Comparison of ENCODE assay signal across 8 mouse cellular contexts in genomic region chr11:80153857-80154495, GRCm38 (mm10). TPM values are rescaled to one million over a fixed set of nuclear protein-coding genes. Genes with fewer than 3 reads are reported as not detected.
DNase-seq lines count a peak whose midpoint lies in the region; ATAC-seq and TF ChIP-seq lines count a peak whose summit lies in the region.

TSS of gene Adap2 (plus strand) at chr11:80154105.

- peaks cover 26% of the 10 kb centered on the region for H3K27me3 ChIP-seq in hindbrain, embryonic 11.5 days (ENCODE audit: control insufficient read depth, insufficient read depth, low read length)
- H3K27me3 ChIP-seq in lung, postnatal 0 days (replicated peaks; ENCODE audit: insufficient read depth, low read length), result peaks cover 6% of the 10 kb centered on the region; the same call in 1 of the 2 replicates

- H3K4me1 ChIP-seq in hindbrain, embryonic 11.5 days (replicated peaks; ENCODE audit: control insufficient read depth, insufficient read depth, low read length), result no peaks in the 10 kb centered on the region
- 0 out of 2 replicates have a peak, but pooled peaks cover 3% of the 10 kb centered on the region for H3K4me1 ChIP-seq in lung, postnatal 0 days (ENCODE audit: insufficient read depth, low read depth, low read length)

- peak; percentile 64; the same call in 1 of the 2 replicates for ATAC-seq in hindbrain, embryonic 11.5 days (ENCODE audit: low FRiP score)
- ATAC-seq in lung, postnatal 0 days, result peak; percentile 95

- peak within 1 kb of the TSS; percentile 60 for H3K4me2 ChIP-seq in hindbrain, embryonic 11.5 days (replicated peaks; ENCODE audit: low read depth, low read length)
- peak within 1 kb of the TSS; percentile 86 for H3K4me2 ChIP-seq in lung, postnatal 0 days (replicated peaks; ENCODE audit: low read depth, low read length)

- H3K9me3 ChIP-seq in hindbrain, embryonic 11.5 days (ENCODE audit: control insufficient read depth, low read length), result no peaks in the 10 kb centered on the region
- H3K9me3 ChIP-seq in lung, postnatal 0 days (ENCODE audit: low read length), result no peaks in the 10 kb centered on the region

- no peak within 1 kb of the TSS for H3K27ac ChIP-seq in hindbrain, embryonic 11.5 days (ENCODE audit: low read depth, low read length)
- no peak within 1 kb of the TSS for H3K27ac ChIP-seq in lung, postnatal 0 days (ENCODE audit: low read length)

- no peak for TF ChIP-seq CTCF in lung, postnatal 0 days (IDR thresholded peaks at IDR 0.05)

- no peaks in the 10 kb centered on the region for H3K36me3 ChIP-seq in hindbrain, embryonic 11.5 days (ENCODE audit: control insufficient read depth, insufficient read depth, low read length)
- H3K36me3 ChIP-seq in lung, postnatal 0 days (ENCODE audit: insufficient read depth, low read length), result no peaks in the 10 kb centered on the region

- H3K9ac ChIP-seq in hindbrain, embryonic 11.5 days (ENCODE audit: low read depth, low read length), result peak within 1 kb of the TSS; percentile 40
- peak within 1 kb of the TSS; percentile 50 for H3K9ac ChIP-seq in lung, postnatal 0 days (replicated peaks; ENCODE audit: low read depth)

- WGBS in hindbrain, embryonic 11.5 days, result 2% methylated on average over 46 of the region's 47 CpGs
- WGBS in lung, postnatal 0 days, result 5% methylated on average over 32 of the region's 47 CpGs

- peak; percentile 92 for DNase-seq in R1 (ENCODE audit: low read depth, low spot score)
- DNase-seq in cerebellum, postnatal 14 days, result peak; percentile 51 to 57
- peak; percentile 60 to 67 for DNase-seq in frontal cortex, postnatal 14 days (ENCODE audit: low spot score in 2 of 2)
- DNase-seq in hindbrain, embryonic 11.5 days (ENCODE audit: low spot score), result peak; percentile 78
- DNase-seq in layer of hippocampus, postnatal 14 days (ENCODE audit: low spot score in 2 of 2), result peak; percentile 66 to 70
- peak; percentile 94 for DNase-seq in lung, postnatal 0 days (ENCODE audit: low spot score)
- peak; percentile 61 for DNase-seq in ovary, postnatal 10 days (ENCODE audit: low spot score)
- DNase-seq in thymus, postnatal 0 days (ENCODE audit: low spot score), result peak; percentile 78

- TF ChIP-seq EP300 in lung, postnatal 0 days (IDR thresholded peaks at IDR 0.05), result no peak

- H3K4me3 ChIP-seq in hindbrain, embryonic 11.5 days (ENCODE audit: low read depth, low read length), result peak within 1 kb of the TSS; percentile 46
- peak within 1 kb of the TSS; percentile 59 for H3K4me3 ChIP-seq in lung, postnatal 0 days (ENCODE audit: low read depth, low read length)

RNA-seq across cellular contexts. Expression of gene Adap2, which starts in this region (rescaled TPM):
- 1.1 and 1.4 TPM in 2 replicates for polyA plus RNA-seq in hindbrain, embryonic 11.5 days (2014; fragmentation: Nextera tagmentation; extraction: Ambion mirVana)
- total RNA-seq in layer of hippocampus, postnatal 14 days (2021), result 10 to 100 TPM; 10.3 to 11.0 TPM
- polyA plus RNA-seq in lung, postnatal 0 days (2015; fragmentation: Nextera tagmentation; extraction: Ambion mirVana), result 8.4 and 12.4 TPM in 2 replicates
- polyA plus RNA-seq in thymus, postnatal 0 days (2015; fragmentation: Nextera tagmentation; extraction: Ambion mirVana), result 3.2 and 4.1 TPM in 2 replicates
